Mouse (Mus musculus) layer of hippocampus, postnatal 10 days (tissue): ENCODE results near the gene Dnajc6. TPM values are rescaled to one million over a fixed set of nuclear protein-coding genes. Genes with fewer than 3 reads are reported as not detected.

Experiments used
- DNase-seq, 2 experiments: peaks; one replicate each; pipeline ENCODE4 v3.0.0; 2021; ENCODE audit warnings: low spot score in 2 of 2
- total RNA-seq, 2 experiments: library from RNA; stranded (reverse); gene quantifications; 2 replicates each; pipeline ENCODE4 v1.2.3; 2021

The Dnajc6 gene
- total RNA-seq, 2 experiments from 2014 or later = 255 to 282 TPM

GRCm38 (mm10) chr4:101564746-101565417, 68.4 kb downstream of the Dnajc6 start:
- DNase-seq = no peak

DNA sequence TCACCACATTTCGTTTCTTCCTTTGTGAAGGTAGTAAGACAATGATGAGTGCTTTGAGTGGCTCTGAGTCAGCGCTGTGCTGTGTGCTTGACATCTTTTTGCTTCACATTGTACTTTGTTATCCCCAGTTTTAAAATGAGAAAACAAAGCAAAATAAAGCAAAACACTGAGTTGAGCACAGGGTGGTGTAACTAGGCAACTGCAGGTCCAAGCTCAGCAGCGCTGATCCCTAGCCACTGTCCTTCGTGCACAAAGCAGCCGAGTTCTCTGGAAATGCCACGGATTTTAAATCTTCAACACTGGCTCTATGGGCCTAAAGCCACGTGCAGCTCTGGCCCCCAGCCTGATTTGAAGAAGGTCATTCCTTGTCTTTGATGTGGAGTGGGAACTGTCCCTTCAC, 72.6 kb downstream of the Dnajc6 start:
- DNase-seq = no peak

DNA sequence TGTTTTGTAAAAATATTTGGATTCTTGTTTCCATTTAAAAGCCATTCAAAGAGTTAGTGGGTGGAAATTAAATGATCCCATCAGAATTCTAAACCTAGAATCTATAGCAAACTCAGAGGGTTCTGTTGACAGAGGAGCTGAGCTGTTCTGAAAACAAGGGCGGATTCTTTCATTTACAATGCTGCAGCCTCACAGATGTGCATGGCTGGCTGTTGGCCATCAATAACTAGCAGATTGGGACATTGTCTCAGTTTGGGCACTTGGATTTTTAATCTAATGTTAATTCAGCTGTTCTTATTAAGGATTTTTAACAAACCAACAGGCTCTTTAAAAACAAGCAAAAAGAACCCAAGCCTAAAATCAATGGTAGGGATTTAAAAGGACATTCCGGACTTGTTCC, 75.7 kb downstream of the Dnajc6 start:
- DNase-seq = no peak

DNA sequence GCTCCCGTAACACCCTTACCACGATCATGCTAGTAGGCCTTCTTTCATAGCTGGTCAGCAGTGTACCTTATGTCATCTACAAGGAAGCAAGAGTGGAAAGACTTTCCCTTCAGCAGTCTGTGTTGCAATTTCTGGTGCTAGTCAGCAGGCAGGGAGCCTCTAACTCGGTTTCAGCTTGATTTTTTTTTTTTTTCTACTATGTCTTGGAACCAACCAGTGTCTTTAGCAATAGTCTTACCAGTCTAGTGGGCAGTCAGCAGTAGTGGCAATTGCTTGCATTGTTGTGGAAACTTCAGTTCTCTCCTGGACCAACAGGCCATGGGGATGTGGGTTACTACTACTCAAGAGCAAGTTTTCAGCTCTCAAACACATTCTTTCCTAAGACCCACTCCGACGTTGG, 78.9 kb downstream of the Dnajc6 start:
- DNase-seq = no peak

GRCm38 (mm10) chr4:101578720-101579119, 82.3 kb downstream of the Dnajc6 start:
- no peak for DNase-seq

- DNase-seq = no peak
Observed at GRCm38 (mm10) chr4:101579517-101579916, 83.1 kb downstream of the Dnajc6 start.

GRCm38 (mm10) chr4:101581156-101581555, 84.7 kb downstream of the Dnajc6 start:
- DNase-seq = no peak

- no peak for DNase-seq
Observed at GRCm38 (mm10) chr4:101582882-101583281, 86.4 kb downstream of the Dnajc6 start.

DNA sequence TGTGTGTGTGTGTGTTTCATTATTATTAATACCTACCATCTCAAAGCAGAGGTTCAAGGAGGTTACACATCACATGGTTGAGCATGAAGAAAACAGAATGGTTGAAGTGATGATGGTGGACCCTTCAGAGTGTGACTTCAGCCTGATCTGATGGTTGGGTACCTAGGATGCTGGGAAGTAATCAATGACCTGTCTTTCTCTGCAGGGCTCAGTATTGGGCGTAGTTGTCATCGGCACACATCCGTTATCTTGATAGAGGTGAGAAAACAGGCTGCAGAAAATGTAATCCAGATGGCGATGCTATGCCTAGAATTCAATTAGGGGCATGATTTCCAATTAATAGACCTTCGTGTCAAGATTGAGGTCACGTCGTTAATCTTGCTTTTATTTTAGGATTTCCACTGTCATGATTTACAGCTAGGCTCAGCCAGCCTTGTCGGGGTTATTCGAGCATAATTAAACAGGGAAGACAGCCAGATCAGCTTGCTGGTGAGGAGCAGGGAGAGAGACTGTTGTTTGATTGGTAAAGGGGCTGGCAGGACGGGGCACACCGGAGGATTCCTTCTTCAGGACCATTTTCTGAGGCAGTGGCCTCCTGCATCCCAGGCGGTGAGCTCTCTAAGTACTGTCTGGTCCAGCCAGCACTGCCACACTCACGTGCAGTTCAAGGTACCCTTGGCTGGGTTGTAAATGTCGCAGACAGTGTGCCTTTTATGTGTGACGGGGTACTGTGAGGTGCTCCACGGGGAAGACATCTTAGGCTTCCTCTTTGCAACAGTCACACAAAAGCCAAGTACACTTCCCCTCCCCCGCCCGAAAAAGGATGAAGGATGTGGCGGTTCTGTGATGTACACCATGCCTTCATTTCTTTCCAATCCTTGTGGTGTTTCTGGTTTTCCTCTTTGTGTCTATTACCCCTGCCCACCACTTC, 88.3 kb downstream of the Dnajc6 start:
- DNase-seq = no peak

DNA sequence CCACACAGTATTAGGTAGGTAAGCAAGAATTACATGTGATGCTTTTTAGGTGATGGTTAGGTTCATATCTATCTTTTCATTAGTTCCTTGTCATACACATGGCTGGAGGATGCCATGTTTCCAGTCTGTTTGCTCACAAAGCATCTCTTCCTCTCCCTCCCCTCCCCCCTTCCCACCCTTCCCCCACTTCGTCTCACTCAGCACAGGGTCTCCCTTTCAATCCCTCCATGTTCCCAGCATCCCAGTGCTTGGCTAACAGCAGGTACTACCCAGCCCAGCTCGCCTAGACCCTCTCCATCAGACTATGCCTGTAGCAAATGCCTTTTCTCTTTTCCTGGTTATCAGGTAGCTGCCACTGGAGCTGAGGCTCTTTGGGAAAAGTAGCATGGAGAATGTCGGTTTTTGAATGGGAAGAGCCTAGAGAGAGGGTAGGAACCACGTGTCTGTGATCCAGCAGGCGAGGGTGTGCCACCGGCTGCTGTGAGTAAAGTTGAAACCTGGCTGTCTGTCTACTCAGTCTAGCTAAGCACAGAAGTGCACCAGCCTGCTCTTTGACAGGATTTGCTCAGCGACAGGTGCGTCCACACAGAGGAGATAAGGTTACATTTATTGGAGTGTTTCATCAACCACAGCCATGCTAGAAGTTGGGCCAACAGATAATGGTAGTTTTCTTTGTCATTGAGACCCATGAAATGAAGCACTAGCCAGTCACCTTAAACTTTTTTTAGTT, 89.2 kb downstream of the Dnajc6 start:
- DNase-seq = no peak

GRCm38 (mm10) chr4:101588932-101589331, 92.5 kb downstream of the Dnajc6 start:
- no peak for DNase-seq

DNA sequence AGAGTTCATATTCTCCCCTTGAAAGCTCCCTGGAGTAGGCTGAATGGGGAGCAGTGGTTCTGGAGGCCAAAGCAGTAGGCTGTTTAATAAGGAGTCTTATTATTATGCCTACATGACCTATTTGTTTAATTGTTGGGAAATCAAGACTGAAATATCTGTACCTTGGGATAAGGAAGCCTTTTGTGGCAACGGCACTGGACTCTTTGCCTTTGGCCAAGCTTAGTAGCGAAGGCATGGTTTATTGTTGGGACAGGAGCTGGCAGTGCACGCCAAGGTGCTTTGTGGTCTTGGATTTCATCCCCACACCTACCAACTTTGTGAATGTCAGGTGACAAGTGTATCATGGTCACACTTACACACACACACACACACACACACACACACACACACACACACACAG, 93.3 kb downstream of the Dnajc6 start:
- no peak for DNase-seq

DNA sequence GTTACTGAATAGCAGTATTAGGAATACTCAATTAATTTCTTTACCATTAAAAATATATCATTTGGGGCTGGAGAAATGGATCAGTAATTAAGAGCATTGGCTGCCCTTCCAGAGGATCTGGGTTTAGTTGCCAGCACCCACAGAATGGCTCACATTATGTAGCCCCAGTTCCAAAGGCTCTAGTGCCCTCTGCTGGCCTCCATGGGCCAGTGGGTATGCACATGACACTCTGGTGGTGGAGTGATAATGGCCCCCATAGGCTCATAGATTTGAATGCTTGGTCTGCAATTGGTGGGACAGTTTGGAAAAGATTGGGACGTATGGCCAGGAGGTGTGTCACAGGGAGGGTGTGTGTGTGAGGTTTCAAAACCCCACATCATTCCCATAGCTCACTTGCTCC, 95.0 kb downstream of the Dnajc6 start:
- DNase-seq = no peak

DNA sequence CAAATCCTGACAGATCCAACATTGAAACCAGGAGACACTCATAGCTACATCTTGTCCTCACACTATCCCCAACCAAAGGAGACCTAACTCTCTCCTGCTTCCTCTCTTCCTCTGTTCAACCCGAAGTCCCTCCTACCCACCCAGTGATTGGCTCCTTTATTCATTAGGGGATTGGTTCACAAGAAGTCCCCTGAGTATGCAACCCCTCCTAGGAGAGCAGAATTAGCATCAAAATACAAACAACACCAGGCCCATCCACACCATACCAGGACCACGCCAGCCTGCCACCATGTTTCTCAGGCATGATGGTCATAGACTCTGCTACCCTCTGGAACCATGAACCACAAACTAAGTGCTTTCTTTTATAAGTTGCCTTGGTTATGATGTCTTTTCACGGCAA, 96.0 kb downstream of the Dnajc6 start:
- DNase-seq = no peak

- no peak for DNase-seq
Observed at GRCm38 (mm10) chr4:101601758-101602157, 105.3 kb downstream of the Dnajc6 start.

DNA sequence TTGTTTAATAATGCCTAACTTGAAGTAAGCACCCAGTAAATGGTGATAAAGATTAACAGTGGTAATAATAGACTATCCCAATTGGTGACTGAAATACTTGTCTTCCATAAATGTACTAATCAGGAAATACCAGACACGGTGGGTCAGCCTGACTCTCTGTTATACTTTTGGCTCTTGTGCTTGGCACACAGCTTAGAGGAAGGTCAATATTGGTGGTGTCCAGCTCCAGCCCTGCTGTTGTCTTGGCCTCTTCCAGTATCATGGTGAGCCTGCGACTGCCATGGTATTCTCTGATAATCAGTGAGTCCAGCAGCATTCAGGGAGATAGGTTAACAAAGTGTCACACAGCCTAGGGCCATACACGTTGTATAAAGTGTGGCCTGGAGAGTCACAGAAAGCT, 107.2 kb downstream of the Dnajc6 start:
- no peak for DNase-seq

DNA sequence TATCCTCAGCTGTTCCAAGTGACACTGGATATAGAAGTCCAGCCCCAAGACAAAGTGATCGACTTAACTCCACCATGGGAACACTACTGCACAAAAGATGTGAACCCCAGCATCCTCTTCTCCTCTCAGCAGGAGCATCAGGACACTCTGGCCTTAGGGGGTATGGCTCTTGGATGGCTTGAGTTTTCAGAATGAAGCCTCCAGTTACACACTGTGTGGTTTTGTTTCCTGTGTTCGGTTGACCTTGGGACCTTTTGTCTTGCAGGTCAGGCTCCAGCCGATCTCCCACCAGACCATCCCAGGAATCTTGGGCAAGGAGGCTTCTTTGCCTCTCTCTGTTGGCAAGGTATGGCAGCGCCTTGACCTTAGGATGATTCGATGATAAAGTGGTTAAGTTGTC, 120.1 kb downstream of the Dnajc6 start:
- no peak for DNase-seq

DNA sequence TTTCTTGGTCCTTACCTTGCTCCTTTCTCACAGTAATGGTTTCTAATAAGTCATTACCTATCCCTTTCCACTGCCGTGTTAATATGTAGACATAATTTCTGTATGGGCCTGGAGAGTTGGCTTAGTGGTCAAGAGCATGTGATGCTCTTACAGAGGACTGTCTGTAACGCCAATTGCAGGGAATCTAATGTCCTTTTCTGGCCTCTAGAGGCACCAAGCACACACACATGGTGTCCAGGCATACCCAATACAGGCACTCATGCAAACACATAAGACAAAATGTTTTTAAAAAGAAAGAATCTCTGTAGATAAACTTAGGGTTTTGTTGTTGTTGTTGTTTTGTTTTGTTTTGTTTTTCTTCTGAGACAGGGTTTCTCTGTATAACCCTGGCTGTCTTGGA, 121.3 kb downstream of the Dnajc6 start:
- DNase-seq = no peak

GRCm38 (mm10) chr4:101620206-101620605, 123.8 kb downstream of the Dnajc6 start:
- no peak for DNase-seq

GRCm38 (mm10) chr4:101621241-101621640, 124.8 kb downstream of the Dnajc6 start:
- no peak for DNase-seq

GRCm38 (mm10) chr4:101625278-101625677, 128.8 kb downstream of the Dnajc6 start:
- no peak for DNase-seq

- DNase-seq = no peak
Observed at GRCm38 (mm10) chr4:101635596-101635995, 139.1 kb downstream of the Dnajc6 start.
